Mouse (Mus musculus) forebrain, embryonic 12.5 days (tissue): ENCODE measurements around the gene Mtcl1. TPM values are rescaled to one million over a fixed set of nuclear protein-coding genes. Genes with fewer than 3 reads are reported as not detected.

ENCODE experiments used
- ATAC-seq: fragments of 200-750 bp; cut with Nextera tagmentation; 2 replicates; pipeline ENCODE4 v1.8.0; 2017; ENCODE audit warnings: moderate TSS enrichment; ENCODE audit not compliant: low FRiP score
- H3K27ac ChIP-seq: fragments of 300-500 bp; sonication (generic); 2 replicates; pipeline ENCODE4 v1.5.1; 2016; ENCODE audit warnings: mild to moderate bottlenecking
- H3K27me3 ChIP-seq: fragments of 300-500 bp; sonication (generic); 2 replicates; pipeline ENCODE4 v1.6.1; 2016; ENCODE audit warnings: mild to moderate bottlenecking
- H3K36me3 ChIP-seq: fragments of 300-500 bp; sonication (generic); replicated peaks from 2 replicates; pipeline ENCODE4 v1.6.1; 2016; ENCODE audit warnings: mild to moderate bottlenecking
- H3K4me1 ChIP-seq: fragments of 300-500 bp; sonication (generic); 2 replicates; pipeline ENCODE4 v1.6.1; 2016
- H3K4me2 ChIP-seq: fragments of 300-500 bp; sonication (generic); 2 replicates; pipeline ENCODE4 v1.6.1; 2016; ENCODE audit warnings: mild to moderate bottlenecking, moderate library complexity
- H3K4me3 ChIP-seq: fragments of 300-500 bp; sonication (generic); replicated peaks from 2 replicates; pipeline ENCODE4 v1.5.1; 2016; ENCODE audit warnings: mild to moderate bottlenecking
- H3K9ac ChIP-seq: fragments of 300-500 bp; sonication (generic); 2 replicates; pipeline ENCODE4 v1.6.1; 2016; ENCODE audit warnings: mild to moderate bottlenecking
- H3K9me3 ChIP-seq: fragments of 300-500 bp; sonication (generic); 2 replicates; pipeline ENCODE4 v1.6.1; 2016
- WGBS: fragments of 180-500 bp; shearing (Covaris S2); methylation state at CpG from one replicate; pipeline ENCODE4 v1.1.7; 2016; 5-methylcytosine and 5-hydroxymethylcytosine counted together
- polyA plus RNA-seq: library from polyadenylated mRNA; unstranded; fragments of >200 nt; fragmentation: Nextera tagmentation; extraction: Ambion mirVana; gene quantifications from 2 replicates; pipeline ENCODE4 v1.2.1, GENCODE M21; 2016

Gene Mtcl1
- polyA plus RNA-seq, 1 experiment from 2014 or later, result 43.0 TPM

- ATAC-seq, result no peak
- no peaks in the 10 kb centered on the region for H3K9me3 ChIP-seq
- no peak overlapping the region for H3K27ac ChIP-seq
- H3K4me3 ChIP-seq, result no peak overlapping the region
- H3K4me1 ChIP-seq, result no peaks in the 10 kb centered on the region
- H3K4me2 ChIP-seq, result no peak overlapping the region
- 96% methylated on average over 3 of the region's 3 CpGs for WGBS
- H3K9ac ChIP-seq, result no peak overlapping the region
- no peaks in the 10 kb centered on the region for H3K27me3 ChIP-seq
- no peaks in the 10 kb centered on the region for H3K36me3 ChIP-seq
Observed at GRCm38 (mm10) chr17:66297721-66298120, 151.8 kb downstream of the Mtcl1 start.

DNA sequence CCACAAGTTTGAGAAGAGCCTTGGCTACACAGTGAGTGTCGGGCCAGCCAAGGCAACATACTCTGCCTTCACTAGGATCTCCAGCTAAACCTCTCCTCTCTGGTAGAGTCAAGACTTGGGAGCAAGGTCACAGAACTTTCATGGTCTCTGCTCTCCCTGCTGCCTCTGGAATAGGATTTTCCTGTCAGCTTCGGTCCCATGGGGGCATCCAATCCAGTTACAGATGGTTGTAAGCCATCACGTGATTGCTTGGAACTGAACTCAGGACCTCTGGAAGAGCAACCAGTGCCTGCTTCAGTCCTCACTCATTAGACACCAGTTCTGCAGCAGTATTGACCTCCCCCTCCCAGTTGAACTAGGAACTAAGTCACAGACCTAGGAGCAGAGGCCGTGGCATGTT lies 156.0 kb downstream of the Mtcl1 start:
- Histone ChIP-seq H3K9ac (no peak overlapping the region), H3K27ac (no peak overlapping the region), H3K4me1 (no peaks in the 10 kb centered on the region), H3K9me3 (no peaks in the 10 kb centered on the region), H3K36me3 (no peaks in the 10 kb centered on the region), H3K4me3 (no peak overlapping the region), H3K4me2 (no peak overlapping the region), H3K27me3 (no peaks in the 10 kb centered on the region)
- 92% methylated on average over 4 of the region's 4 CpGs for WGBS
- ATAC-seq, result no peak

- no peaks in the 10 kb centered on the region for H3K27me3 ChIP-seq
- no peaks in the 10 kb centered on the region for H3K4me1 ChIP-seq
- H3K27ac ChIP-seq, result no peak overlapping the region
- WGBS, result 91% methylated on average over 4 of the region's 4 CpGs
- no peak overlapping the region for H3K4me2 ChIP-seq
- no peak overlapping the region for H3K9ac ChIP-seq
- ATAC-seq, result no peak
- H3K4me3 ChIP-seq, result no peak overlapping the region
- no peaks in the 10 kb centered on the region for H3K36me3 ChIP-seq
- H3K9me3 ChIP-seq, result no peaks in the 10 kb centered on the region
Observed at GRCm38 (mm10) chr17:66289894-66290293, 159.7 kb downstream of the Mtcl1 start.

Other genes with a start within 250 kb of the Mtcl1 start
- gene Rab12, start 70.0 kb upstream of the Mtcl1 start, polyA plus RNA-seq, result 51.6 and 56.5 TPM in 2 replicates
- gene Themis3, start 144.9 kb upstream of the Mtcl1 start, polyA plus RNA-seq, result 0.08 TPM in 1 of 2 replicates, not detected in the other